Mouse (Mus musculus): ENCODE measurements around the gene Dctpp1.

Dctpp1 gene

DNA sequence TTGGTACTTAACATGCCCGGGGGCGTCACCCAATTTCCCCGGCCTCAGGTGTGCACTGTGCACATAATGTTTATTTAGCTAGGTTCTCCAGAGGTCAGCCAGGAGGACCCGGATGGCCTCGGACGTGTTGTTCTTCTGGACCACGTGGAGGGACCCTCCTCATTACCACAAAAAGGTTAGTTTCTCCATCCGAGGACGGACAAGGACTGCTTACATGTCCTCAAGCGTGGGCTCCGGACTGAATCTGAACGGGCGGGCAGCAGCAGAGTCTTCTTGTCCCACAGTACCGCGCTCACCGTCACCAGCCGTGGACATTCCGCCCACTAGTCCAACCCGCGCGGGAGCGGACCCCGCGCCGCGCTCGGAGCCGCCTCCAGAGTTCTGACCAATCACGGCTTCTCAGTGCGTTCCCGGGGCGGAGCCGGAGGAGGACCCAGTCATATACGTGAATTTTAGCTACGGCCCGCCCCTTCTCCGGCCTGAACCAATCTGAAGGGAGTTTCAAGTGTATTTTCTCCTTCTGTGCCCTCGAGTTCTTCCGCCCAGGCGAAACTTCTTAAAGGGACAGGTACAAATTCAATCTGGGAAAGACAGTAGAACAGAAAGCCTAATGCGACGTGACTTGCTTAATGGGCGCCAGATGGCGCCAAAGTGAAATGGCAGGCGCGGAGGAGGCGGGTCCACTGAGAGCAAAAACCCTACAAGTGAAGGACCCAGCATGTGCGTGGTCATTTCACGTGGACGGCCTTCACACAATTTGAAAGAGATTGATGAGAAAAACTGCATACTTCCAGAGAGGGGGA is at the start of gene Dctpp1:
Gene Dctpp1 (minus strand): TSS at position 401 of the 803 bp plus-strand sequence.
- peak; percentile 85 for DNase-seq (ENCODE audit: low spot score)

- no peak for DNase-seq (ENCODE audit: low spot score)
Observed at GRCm38 (mm10) chr7:127309951-127310350, 49.4 kb upstream of the Dctpp1 start.

DNA sequence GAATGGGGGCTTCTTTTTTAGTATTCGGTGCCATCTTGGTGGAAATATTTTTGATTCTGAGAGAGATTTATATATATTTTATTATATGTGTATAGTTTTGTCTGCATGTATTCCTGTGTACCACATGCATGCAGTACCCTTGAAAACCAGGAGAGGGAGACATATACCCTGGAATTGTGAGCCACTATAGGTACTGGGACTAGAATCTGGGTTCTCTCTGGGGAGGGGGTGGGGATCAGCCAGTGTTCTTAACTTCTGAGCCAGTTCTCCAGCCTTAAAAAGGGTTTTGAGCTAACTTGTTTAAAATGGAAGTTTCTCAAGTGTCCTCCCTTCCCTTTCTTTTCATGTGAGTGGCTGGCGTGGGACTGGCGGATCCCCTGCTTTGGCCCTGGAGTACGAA is 48.4 kb upstream of the Dctpp1 start:
- no peak for DNase-seq (ENCODE audit: low spot score)

DNA sequence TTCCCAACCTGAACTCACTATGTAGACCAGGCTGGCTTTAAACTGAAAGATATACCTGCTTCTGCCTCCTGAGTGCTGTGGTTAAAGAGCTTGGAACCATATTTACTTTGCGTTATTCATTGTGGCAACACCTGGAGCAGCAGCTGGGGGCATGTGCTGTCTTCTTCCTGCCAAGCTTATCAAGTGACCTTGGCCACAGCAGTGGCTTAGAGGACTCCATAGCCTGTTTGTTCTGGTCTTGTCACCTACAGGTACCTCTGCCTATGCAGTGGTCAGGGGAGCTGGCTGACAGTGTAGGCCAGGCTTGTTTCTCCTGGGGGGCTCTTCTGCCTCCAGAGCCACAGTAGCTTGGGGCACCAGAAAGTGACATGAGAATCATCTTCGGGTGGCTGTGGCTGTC is 47.9 kb upstream of the Dctpp1 start:
- no peak for DNase-seq (ENCODE audit: low spot score)

- no peak for DNase-seq (ENCODE audit: low spot score)
Observed at GRCm38 (mm10) chr7:127297586-127298193, 37.2 kb upstream of the Dctpp1 start.

GRCm38 (mm10) chr7:127296786-127297555 is 36.5 kb upstream of the Dctpp1 start:
- no peak for DNase-seq (ENCODE audit: low spot score)

GRCm38 (mm10) chr7:127296098-127296497 is 35.6 kb upstream of the Dctpp1 start, which contains the start of gene Itgal:
Gene Itgal, plus strand, starts transcription at chr7:127296260.
- no peak for DNase-seq (ENCODE audit: low spot score)

DNA sequence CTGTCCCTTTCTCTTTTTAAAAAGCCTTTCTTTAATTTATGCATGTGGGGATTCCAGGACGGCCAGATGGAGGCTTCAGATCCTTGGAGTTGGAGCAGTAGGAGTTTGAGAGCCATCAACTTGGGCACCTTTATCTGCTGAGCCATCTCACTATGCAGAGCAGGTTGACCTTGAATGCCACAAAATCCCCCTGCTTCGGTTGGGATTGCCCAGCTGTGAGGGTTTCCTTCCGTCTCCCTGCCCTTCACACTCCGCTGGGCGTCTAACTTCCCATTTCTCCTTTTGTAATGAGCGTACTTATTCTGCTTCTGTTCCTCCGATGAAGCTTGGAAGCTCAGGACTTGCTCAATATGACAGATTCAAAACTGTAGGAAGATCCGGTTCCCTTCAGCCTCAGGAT is 29.6 kb upstream of the Dctpp1 start:
- DNase-seq (ENCODE audit: low spot score) = no peak

- no peak for DNase-seq (ENCODE audit: low spot score)
Observed at GRCm38 (mm10) chr7:127289306-127289705, 28.8 kb upstream of the Dctpp1 start.

- DNase-seq (ENCODE audit: low spot score) = no peak
Observed at GRCm38 (mm10) chr7:127287940-127288339, 27.4 kb upstream of the Dctpp1 start.

DNA sequence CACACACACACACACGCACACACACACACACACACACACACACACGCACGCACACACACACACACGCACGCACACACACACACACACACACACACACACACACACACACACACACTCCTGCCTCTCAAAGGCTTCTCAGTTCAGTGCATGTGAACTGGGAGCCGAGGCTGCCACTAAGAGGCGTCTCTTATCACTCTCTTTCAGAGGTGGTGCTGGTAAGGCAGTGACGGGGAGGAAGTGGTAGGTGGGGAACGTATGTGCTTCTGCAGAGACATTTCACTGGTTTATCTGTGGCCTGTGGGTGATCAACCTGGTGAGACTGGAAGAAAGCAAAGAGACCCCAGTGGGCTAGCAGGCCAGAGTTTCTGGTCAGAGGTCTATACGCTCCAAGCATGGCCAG is 24.6 kb upstream of the Dctpp1 start:
- no peak for DNase-seq (ENCODE audit: low spot score)

GRCm38 (mm10) chr7:127282190-127282589 is 21.7 kb upstream of the Dctpp1 start:
- no peak for DNase-seq (ENCODE audit: low spot score)

GRCm38 (mm10) chr7:127281114-127281513 is 20.6 kb upstream of the Dctpp1 start:
- no peak for DNase-seq (ENCODE audit: low spot score)

DNA sequence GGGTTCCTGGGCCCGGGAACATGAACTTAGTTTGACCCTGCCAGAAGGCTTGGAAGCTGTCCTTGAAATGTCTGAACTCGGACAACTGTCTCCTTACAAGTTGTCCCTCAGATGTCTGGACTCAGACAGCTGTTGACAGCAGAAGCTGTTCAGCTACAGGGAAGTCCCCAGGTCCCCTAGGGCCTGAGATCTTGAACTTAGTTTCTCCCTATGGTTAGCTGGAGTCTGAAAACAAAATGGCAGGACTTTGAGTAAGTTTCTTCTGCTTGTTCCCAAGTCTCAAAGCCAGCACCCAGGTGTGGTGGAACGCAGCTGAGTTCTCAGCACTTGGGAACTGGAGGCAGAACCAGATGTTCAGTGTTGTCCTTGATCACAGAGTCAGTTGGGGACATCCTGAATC is 19.6 kb upstream of the Dctpp1 start:
- DNase-seq (ENCODE audit: low spot score) = no peak

- DNase-seq (ENCODE audit: low spot score) = no peak
Observed at GRCm38 (mm10) chr7:127278311-127278710, 17.8 kb upstream of the Dctpp1 start.

- DNase-seq (ENCODE audit: low spot score) = no peak
Observed at GRCm38 (mm10) chr7:127276519-127276961, 16.0 kb upstream of the Dctpp1 start.

DNA sequence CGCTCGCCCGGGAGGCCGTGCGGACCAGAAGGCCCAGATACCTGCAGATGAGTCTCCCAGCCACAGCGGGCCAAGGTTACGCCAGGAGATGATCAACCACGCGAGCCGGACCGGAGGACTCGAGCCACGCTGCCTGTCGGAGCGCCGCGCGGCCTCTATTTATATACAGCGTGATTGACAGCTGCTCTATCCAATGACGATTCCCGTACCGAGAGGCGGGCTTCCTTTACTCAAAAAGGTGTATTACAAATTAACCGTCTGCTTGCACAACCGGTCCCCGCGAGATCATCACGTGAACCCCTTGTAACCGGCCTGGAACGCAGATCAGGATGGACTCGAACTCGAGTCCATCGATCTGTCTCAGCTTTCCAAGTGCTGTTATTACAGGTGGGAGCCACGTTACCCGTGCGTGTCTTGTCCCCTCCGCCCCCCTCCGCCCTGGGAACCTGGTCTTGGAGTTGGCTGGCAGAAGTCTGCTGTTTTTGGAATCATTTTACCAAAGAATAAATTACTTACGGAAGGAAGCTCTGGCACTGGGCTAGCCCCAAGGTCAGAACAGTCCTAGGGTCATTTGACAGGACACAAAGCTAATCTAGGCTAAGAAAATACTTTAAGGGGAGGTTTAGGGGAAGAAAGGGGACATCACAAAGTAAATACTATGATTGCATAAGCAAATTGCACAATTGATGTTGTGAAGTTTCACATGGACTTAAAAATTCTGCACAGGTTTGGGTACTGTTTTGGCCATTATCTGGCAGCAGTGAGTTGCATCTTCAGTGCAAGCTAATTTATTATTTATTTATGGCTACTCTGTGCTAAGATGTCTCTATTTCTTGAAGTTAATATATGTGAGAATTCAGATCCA is 13.6 kb upstream of the Dctpp1 start, which contains the start of gene Sephs2:
Gene Sephs2 (minus strand): TSS at position 131 of the 865 bp plus-strand sequence.
- peak; percentile 95 for DNase-seq (ENCODE audit: low spot score)

DNA sequence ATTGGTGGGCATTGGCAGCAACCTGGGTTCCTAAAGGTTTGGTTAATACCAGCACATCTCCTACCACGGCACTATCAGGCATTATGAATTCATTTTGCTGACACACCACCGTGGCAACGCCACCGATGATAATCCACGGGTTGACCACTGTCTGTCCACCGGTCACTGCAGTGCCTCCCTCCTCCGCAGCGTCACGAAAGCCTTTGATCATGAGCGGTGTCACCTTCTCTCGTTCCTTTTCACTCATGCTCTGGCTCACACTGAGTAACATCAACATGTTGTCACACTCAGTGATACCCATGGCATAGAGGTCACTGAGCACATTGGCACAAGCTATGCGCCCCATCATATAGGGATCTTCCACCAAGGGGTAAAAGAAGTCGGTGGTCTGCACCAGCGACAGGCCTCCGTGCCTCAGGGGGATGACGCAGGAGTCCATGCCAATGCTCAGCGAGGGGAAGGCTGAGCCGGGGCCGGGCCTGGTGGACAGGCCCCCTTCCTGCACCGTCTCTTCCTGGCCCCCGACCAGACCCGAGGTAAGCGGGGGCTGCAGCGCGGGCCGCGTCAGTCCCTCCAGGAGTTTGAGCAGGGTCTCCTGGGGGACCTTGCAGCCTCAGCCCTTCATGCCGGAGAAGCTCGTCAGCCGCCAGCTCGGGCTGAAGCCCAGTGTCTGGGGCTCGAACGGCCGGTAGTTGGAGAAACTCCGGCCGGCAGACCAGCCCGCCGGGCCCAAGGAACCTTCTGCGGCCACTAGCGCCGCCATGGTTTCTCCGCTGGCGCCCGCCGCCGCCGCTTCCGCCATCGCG is 12.8 kb upstream of the Dctpp1 start:
- DNase-seq (ENCODE audit: low spot score) = no peak

- no peak for DNase-seq (ENCODE audit: low spot score)
Observed at GRCm38 (mm10) chr7:127272566-127272965, 12.1 kb upstream of the Dctpp1 start.

GRCm38 (mm10) chr7:127271093-127271492 is 10.6 kb upstream of the Dctpp1 start:
- DNase-seq (ENCODE audit: low spot score) = no peak

- DNase-seq (ENCODE audit: low spot score) = no peak
Observed at GRCm38 (mm10) chr7:127270666-127271065, 10.2 kb upstream of the Dctpp1 start.
